Mouse (Mus musculus): ENCODE data around the gene Chst10. TPM values are rescaled to one million over a fixed set of nuclear protein-coding genes. Genes with fewer than 3 reads are reported as not detected.
A peak's percentile ranks its signal among the peaks of the same experiment; 100 is the strongest.

Gene Chst10
- total and polyA plus RNA-seq, 2 experiments from 2014 or later: 0.04 to 0.55 TPM

DNA sequence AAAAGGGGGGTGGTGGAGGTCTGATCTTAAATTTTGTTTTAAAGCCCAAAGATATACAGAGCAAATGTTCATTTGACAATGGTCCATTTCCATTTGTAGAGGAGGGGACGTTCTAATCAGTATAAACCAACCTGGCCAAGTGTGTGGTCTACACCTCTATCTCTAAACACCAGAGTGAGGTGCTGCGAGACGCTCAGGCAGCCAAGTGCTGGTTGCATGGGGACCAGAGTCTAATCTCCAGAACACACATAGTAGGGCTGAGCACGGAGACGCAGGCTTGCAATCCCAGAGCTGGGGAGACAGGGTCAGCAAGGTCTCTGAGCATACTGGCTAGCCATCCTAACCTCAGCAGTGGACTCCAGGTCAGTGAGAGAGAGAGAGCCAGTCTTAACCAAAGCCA lies 6.5 kb downstream of the Chst10 start:
- H3K27me3 ChIP-seq (ENCODE audit: control insufficient read depth, insufficient read depth, low read length): no peaks in the 10 kb centered on the region; the same call in 1 of the 2 replicates
- DNase-seq (ENCODE audit: low spot score) (no peak), ATAC-seq (ENCODE audit: insufficient read depth, low read depth) (no peak)
- H3K4me1 ChIP-seq (ENCODE audit: control insufficient read depth, insufficient read depth): 0 out of 2 replicates have a peak, but pooled peaks cover 4% of the 10 kb centered on the region
- TF ChIP-seq EP300 (IDR thresholded peaks at IDR 0.05; ENCODE audit: low read depth) (no peak), CTCF (IDR thresholded peaks at IDR 0.05; ENCODE audit: low read depth) (no peak)
- H3K9me3 ChIP-seq (replicated peaks; ENCODE audit: control insufficient read depth, low read length): no peaks in the 10 kb centered on the region
- 85% methylated on average over 5 of the region's 5 CpGs for WGBS
- no peaks in the 10 kb centered on the region for H3K36me3 ChIP-seq (replicated peaks; ENCODE audit: control insufficient read depth, insufficient read depth, low read length)
- H3K9ac ChIP-seq (replicated peaks; ENCODE audit: low read depth, low read length): no peak overlapping the region
- no peak overlapping the region for H3K4me3 ChIP-seq (ENCODE audit: low read depth, low read length)
- H3K4me2 ChIP-seq (ENCODE audit: low read depth, low read length): no peak overlapping the region
- no peak overlapping the region for H3K27ac ChIP-seq (ENCODE audit: low read depth)

DNA sequence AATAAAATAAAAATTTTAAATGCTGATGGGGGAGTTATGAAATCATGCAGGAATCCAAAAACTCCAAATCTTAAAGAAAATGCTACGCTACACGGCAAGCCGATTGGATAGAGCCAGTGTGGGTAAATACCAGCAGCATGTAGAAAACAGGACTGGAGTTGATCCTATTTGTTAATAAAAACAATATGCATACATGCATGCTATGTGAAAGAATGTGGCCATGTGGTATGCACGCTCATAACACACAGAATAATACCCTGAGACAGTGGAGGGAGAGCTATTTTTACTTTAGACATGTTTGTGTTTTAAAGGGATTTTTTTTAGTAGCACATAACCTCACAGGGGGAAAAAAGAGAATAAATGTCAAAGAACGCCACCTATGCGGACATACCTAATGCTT lies 9.2 kb downstream of the Chst10 start:
- WGBS: 87% methylated on average over 6 of the region's 6 CpGs
- Histone ChIP-seq H3K9me3 (replicated peaks; ENCODE audit: control insufficient read depth, low read length) (no peaks in the 10 kb centered on the region), H3K36me3 (replicated peaks; ENCODE audit: control insufficient read depth, insufficient read depth, low read length) (no peaks in the 10 kb centered on the region), H3K4me1 (ENCODE audit: control insufficient read depth, insufficient read depth) (0 out of 2 replicates have a peak, but pooled peaks cover 4% of the 10 kb centered on the region), H3K27me3 (ENCODE audit: control insufficient read depth, insufficient read depth, low read length) (no peaks in the 10 kb centered on the region), H3K4me2 (ENCODE audit: low read depth, low read length) (no peak overlapping the region), H3K27ac (ENCODE audit: low read depth) (no peak overlapping the region), H3K4me3 (ENCODE audit: low read depth, low read length) (no peak overlapping the region), H3K9ac (replicated peaks; ENCODE audit: low read depth, low read length) (no peak overlapping the region)
- ATAC-seq (ENCODE audit: insufficient read depth, low read depth): no peak
- no peak for TF ChIP-seq CTCF (IDR thresholded peaks at IDR 0.05; ENCODE audit: low read depth)
- TF ChIP-seq EP300 (IDR thresholded peaks at IDR 0.05; ENCODE audit: low read depth): no peak
- no peak for DNase-seq (ENCODE audit: low spot score)

DNA sequence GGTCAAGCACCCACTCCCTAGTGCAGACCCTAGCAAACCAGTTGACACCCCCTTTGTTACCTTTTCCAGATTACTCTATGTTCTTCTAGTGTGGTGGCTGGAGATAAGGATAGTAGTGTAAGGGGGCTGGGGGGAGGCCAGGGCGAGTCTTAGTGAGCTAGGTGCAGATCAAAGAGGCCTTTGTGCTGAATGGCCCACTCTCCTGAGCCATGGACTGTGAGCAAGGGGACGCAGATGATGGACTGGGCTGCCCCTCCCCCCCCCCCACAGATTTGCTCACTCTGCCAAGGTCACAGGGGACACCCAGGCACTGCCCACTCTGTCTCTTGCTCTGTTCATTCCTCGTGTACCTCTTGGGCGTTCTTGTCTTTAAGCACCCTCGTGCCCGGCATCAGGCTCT lies 10.9 kb downstream of the Chst10 start:
- no peak for ATAC-seq (ENCODE audit: insufficient read depth, low read depth)
- WGBS: 44% methylated on average over 6 of the region's 6 CpGs

DNA sequence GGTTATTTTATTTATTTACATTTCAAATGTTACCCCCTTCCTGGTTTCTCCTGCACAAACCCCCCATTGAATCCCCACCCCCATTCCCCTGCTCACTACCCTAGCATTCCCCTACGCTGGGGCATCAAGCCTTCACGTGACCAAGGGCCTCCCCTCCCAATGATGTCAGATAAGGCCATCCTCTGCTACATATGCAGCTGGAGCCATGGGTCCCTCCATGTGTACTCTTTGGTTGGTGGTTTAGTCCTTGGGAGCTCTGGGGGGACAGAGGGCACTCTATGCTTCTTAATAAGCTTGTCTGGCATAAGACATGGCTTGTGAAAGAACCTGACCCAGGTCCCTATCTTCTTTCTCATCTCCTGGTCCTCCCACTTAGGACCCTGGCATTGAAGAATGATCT lies 11.4 kb downstream of the Chst10 start:
- H3K9me3 ChIP-seq (replicated peaks; ENCODE audit: control insufficient read depth, low read length): no peaks in the 10 kb centered on the region
- DNase-seq (ENCODE audit: low spot score) (no peak), ATAC-seq (ENCODE audit: insufficient read depth, low read depth) (no peak)
- no peaks in the 10 kb centered on the region for H3K36me3 ChIP-seq (replicated peaks; ENCODE audit: control insufficient read depth, insufficient read depth, low read length)
- no peak overlapping the region for H3K4me2 ChIP-seq (ENCODE audit: low read depth, low read length)
- H3K27me3 ChIP-seq (ENCODE audit: control insufficient read depth, insufficient read depth, low read length): no peaks in the 10 kb centered on the region
- H3K4me1 ChIP-seq (ENCODE audit: control insufficient read depth, insufficient read depth): 0 out of 2 replicates have a peak, but pooled peaks cover 4% of the 10 kb centered on the region
- WGBS: 47% methylated on average over 2 of the region's 2 CpGs
- no peak overlapping the region for H3K4me3 ChIP-seq (ENCODE audit: low read depth, low read length)
- no peak for TF ChIP-seq CTCF (IDR thresholded peaks at IDR 0.05; ENCODE audit: low read depth)
- TF ChIP-seq EP300 (IDR thresholded peaks at IDR 0.05; ENCODE audit: low read depth): no peak
- H3K27ac ChIP-seq (ENCODE audit: low read depth): no peak overlapping the region
- no peak overlapping the region for H3K9ac ChIP-seq (replicated peaks; ENCODE audit: low read depth, low read length)

More for the DNA sequence above, 10.9 kb downstream of the Chst10 start:
- Histone ChIP-seq H3K36me3 (replicated peaks; ENCODE audit: control insufficient read depth, insufficient read depth, low read length) (no peaks in the 10 kb centered on the region), H3K4me1 (ENCODE audit: control insufficient read depth, insufficient read depth) (0 out of 2 replicates have a peak, but pooled peaks cover 4% of the 10 kb centered on the region), H3K4me3 (ENCODE audit: low read depth, low read length) (no peak overlapping the region), H3K4me2 (ENCODE audit: low read depth, low read length) (no peak overlapping the region), H3K27ac (ENCODE audit: low read depth) (no peak overlapping the region), H3K9me3 (replicated peaks; ENCODE audit: control insufficient read depth, low read length) (no peaks in the 10 kb centered on the region), H3K27me3 (ENCODE audit: control insufficient read depth, insufficient read depth, low read length) (no peaks in the 10 kb centered on the region), H3K9ac (replicated peaks; ENCODE audit: low read depth, low read length) (no peak overlapping the region)
- TF ChIP-seq CTCF (IDR thresholded peaks at IDR 0.05; ENCODE audit: low read depth) (no peak), EP300 (IDR thresholded peaks at IDR 0.05; ENCODE audit: low read depth) (no peak)
- no peak for DNase-seq (ENCODE audit: low spot score)

DNA sequence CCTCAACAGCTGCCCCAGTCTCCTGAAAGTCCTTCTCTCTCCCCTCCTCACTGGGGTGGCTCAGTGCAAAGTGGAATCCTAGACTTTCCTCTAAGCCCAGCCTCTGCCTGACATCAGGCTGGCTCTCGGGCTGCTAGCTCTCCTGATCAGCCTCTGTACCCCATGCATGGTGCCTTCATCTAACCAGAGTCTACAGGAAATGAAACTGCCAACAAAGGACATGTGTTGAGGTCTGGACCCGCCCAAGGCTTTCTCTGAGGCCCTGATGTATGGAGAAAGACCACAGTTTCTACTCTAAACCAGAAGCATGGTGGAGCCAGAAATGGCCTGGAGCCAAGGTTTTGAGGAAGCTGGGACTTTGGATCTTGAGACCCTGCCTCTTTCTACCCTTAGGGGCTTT lies 12.0 kb downstream of the Chst10 start:
- H3K4me2 ChIP-seq (ENCODE audit: low read depth, low read length): no peak overlapping the region
- 65% methylated on average over 2 of the region's 2 CpGs for WGBS
- H3K27ac ChIP-seq (ENCODE audit: low read depth): no peak overlapping the region; the same call in 1 of the 2 replicates
- no peaks in the 10 kb centered on the region for H3K27me3 ChIP-seq (ENCODE audit: control insufficient read depth, insufficient read depth, low read length)
- no peaks in the 10 kb centered on the region for H3K9me3 ChIP-seq (replicated peaks; ENCODE audit: control insufficient read depth, low read length)
- H3K4me1 ChIP-seq (ENCODE audit: control insufficient read depth, insufficient read depth): 0 out of 2 replicates have a peak, but pooled peaks cover 4% of the 10 kb centered on the region
- TF ChIP-seq EP300 (IDR thresholded peaks at IDR 0.05; ENCODE audit: low read depth) (no peak), CTCF (IDR thresholded peaks at IDR 0.05; ENCODE audit: low read depth) (no peak)
- no peak overlapping the region for H3K4me3 ChIP-seq (ENCODE audit: low read depth, low read length)
- no peak overlapping the region for H3K9ac ChIP-seq (replicated peaks; ENCODE audit: low read depth, low read length)
- no peaks in the 10 kb centered on the region for H3K36me3 ChIP-seq (replicated peaks; ENCODE audit: control insufficient read depth, insufficient read depth, low read length)
- ATAC-seq (ENCODE audit: insufficient read depth, low read depth): no peak
- no peak for DNase-seq (ENCODE audit: low spot score)

DNA sequence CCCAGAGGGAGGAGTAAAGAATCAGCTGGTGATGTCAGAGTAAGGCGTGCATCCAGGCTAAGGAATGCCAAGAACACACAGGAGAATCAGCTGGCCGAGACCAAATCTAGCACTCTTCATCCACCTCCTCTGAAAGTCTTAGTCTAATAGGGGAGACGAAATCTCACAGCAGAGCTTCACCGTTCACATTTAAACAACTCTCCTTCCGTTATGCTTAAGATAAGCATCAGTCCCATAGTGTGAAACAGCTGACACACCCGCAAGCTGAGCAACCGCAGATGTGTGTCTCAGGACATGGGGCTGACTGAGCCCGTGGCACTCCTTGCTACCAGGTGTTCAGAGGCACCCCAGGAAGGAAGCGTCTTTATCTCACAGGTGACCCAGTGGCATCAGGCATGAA lies 14.2 kb downstream of the Chst10 start:
- DNase-seq (ENCODE audit: low spot score) (no peak), ATAC-seq (ENCODE audit: insufficient read depth, low read depth) (no peak)
- Histone ChIP-seq H3K27ac (ENCODE audit: low read depth) (peak overlapping the region; percentile 11; the same call in 1 of the 2 replicates), H3K36me3 (replicated peaks; ENCODE audit: control insufficient read depth, insufficient read depth, low read length) (no peaks in the 10 kb centered on the region), H3K9me3 (replicated peaks; ENCODE audit: control insufficient read depth, low read length) (no peaks in the 10 kb centered on the region), H3K27me3 (ENCODE audit: control insufficient read depth, insufficient read depth, low read length) (no peaks in the 10 kb centered on the region), H3K9ac (replicated peaks; ENCODE audit: low read depth, low read length) (no peak overlapping the region), H3K4me2 (ENCODE audit: low read depth, low read length) (no peak overlapping the region), H3K4me1 (ENCODE audit: control insufficient read depth, insufficient read depth) (0 out of 2 replicates have a peak, but pooled peaks cover 4% of the 10 kb centered on the region), H3K4me3 (ENCODE audit: low read depth, low read length) (no peak overlapping the region)
- 66% methylated on average over 9 of the region's 9 CpGs for WGBS
- TF ChIP-seq CTCF (IDR thresholded peaks at IDR 0.05; ENCODE audit: low read depth) (no peak), EP300 (IDR thresholded peaks at IDR 0.05; ENCODE audit: low read depth) (no peak)

Measured in heart, postnatal 0 days (tissue).